Comparison of ENCODE assay signal across 9 mouse cellular contexts in the genomic region with DNA sequence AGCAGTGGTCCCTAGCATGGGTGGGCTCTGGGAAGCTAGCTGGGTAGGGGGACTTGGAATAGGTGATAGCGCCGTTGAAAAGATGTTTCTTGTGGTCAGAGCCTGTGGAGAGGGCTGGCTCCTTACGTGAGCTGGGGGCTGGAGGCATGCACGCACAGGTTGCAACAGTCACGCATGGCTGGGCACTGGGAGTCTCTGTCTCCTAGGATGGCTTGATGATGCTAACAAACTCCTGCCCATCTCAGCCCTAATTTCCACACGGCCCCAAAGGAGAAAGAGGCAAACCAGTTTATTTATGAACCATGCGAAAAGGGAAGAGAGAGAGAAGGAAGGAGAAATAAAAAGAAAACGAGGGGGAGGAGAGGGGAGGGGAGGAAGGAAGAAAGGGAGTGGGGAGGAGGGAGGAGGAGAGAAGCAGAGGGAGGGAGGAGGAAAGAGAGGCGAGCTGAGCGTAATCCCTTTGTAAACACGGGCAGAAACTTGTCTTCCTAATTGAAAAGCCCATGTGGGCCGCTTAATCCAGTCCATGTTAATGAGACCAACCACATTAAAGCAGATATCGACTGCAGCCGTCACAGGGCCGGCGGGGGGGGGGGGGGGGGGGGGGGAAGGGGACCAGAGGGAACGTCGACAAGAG. TPM values are rescaled to one million over a fixed set of nuclear protein-coding genes. Genes with fewer than 3 reads are reported as not detected.
DNase-seq lines count a peak whose midpoint lies in the region; ATAC-seq and TF ChIP-seq lines count a peak whose summit lies in the region.
"Had no signal": no experiment of that assay in that cellular context is flagged by ENCODE, and none has a peak within 500 bp of the region (broad histone marks: within the 10 kb centered on the region; RNA-seq: fewer than 3 reads in every experiment).

No protein-coding gene starts in this region.

- H3K27me3 ChIP-seq in lung, embryonic 14.5 days (ENCODE audit: insufficient read depth, low read length), result peaks cover 10% of the 10 kb centered on the region
- 0 out of 2 replicates have a peak, but pooled peaks cover 5% of the 10 kb centered on the region for H3K27me3 ChIP-seq in lung, postnatal 0 days (replicated peaks; ENCODE audit: insufficient read depth, low read length)
- no peaks in the 10 kb centered on the region for H3K27me3 ChIP-seq in forebrain, embryonic 13.5 days
- H3K27me3 ChIP-seq in limb, embryonic 14.5 days (ENCODE audit: control insufficient read depth, insufficient read depth, low read length), result peaks cover 25% of the 10 kb centered on the region
- no peaks in the 10 kb centered on the region for H3K27me3 ChIP-seq in stomach, postnatal 0 days (ENCODE audit: control insufficient read depth, insufficient read depth, low read length)
- H3K27me3 ChIP-seq in thymus, adult 2 months (ENCODE audit: control insufficient read depth, insufficient read depth, low read length), result no peaks in the 10 kb centered on the region

- no peaks in the 10 kb centered on the region for H3K9me3 ChIP-seq in lung, embryonic 14.5 days (ENCODE audit: low read depth, low read length)
- no peaks in the 10 kb centered on the region for H3K9me3 ChIP-seq in lung, postnatal 0 days (ENCODE audit: low read length)
- no peaks in the 10 kb centered on the region for H3K9me3 ChIP-seq in forebrain, embryonic 13.5 days (replicated peaks)
- no peaks in the 10 kb centered on the region for H3K9me3 ChIP-seq in limb, embryonic 14.5 days (ENCODE audit: control insufficient read depth, low read length)
- no peaks in the 10 kb centered on the region for H3K9me3 ChIP-seq in stomach, postnatal 0 days (ENCODE audit: control insufficient read depth, low read length)

- H3K27ac ChIP-seq in lung, embryonic 14.5 days (ENCODE audit: low read depth), result no peak overlapping the region
- H3K27ac ChIP-seq in lung, postnatal 0 days (ENCODE audit: low read length), result no peak overlapping the region
- peak overlapping the region; percentile 88 for H3K27ac ChIP-seq in forebrain, embryonic 13.5 days
- H3K27ac ChIP-seq in limb, embryonic 14.5 days (replicated peaks; ENCODE audit: low read depth, low read length), result no peak overlapping the region
- no peak overlapping the region for H3K27ac ChIP-seq in stomach, postnatal 0 days (replicated peaks)
- no peak overlapping the region for H3K27ac ChIP-seq in thymus, adult 2 months (ENCODE audit: control insufficient read depth, insufficient read depth, low read length)

- DNase-seq in lung, embryonic 14.5 days, result no peak
- DNase-seq in lung, postnatal 0 days (ENCODE audit: low spot score), result no peak
- no peak for DNase-seq in limb, embryonic 14.5 days (ENCODE audit: low spot score)
- DNase-seq in stomach, postnatal 0 days (ENCODE audit: low spot score), result no peak
- no peak for DNase-seq in cerebellum, postnatal 36 days
- DNase-seq in thymus, adult 2 months, result no peak
- no peak for DNase-seq in adrenal gland, postnatal 10 days
- DNase-seq: lung, postnatal 36 days had no signal

- 5% methylated on average over 15 of the region's 18 CpGs for WGBS in lung, embryonic 14.5 days
- 10% methylated on average over 15 of the region's 18 CpGs for WGBS in lung, postnatal 0 days
- WGBS in forebrain, embryonic 13.5 days, result 0% methylated on average over 12 of the region's 18 CpGs
- 4% methylated on average over 16 of the region's 18 CpGs for WGBS in limb, embryonic 14.5 days
- 5% methylated on average over 15 of the region's 18 CpGs for WGBS in stomach, postnatal 0 days
- 6% methylated on average over 18 of the region's 18 CpGs for WGBS in thymus, adult 2 months

- TF ChIP-seq EP300 in lung, postnatal 0 days (IDR thresholded peaks at IDR 0.05), result no peak
- no peak for TF ChIP-seq EP300 in stomach, postnatal 0 days (optimal IDR thresholded peaks at IDR 0.05)

- no peak for TF ChIP-seq POLR2A in limb, embryonic 14.5 days (IDR thresholded peaks at IDR 0.05; ENCODE audit: borderline replicate concordance, extremely low read depth, insufficient read depth, insufficient read length)
- no peak for TF ChIP-seq POLR2A in thymus, adult 2 months (IDR thresholded peaks at IDR 0.05; ENCODE audit: control insufficient read depth, extremely low read depth, insufficient read depth, low read length, poor library complexity)

- no peak overlapping the region for H3K4me3 ChIP-seq in lung, embryonic 14.5 days (ENCODE audit: low read depth, low read length)
- H3K4me3 ChIP-seq in lung, postnatal 0 days (ENCODE audit: low read depth, low read length), result no peak overlapping the region
- H3K4me3 ChIP-seq in forebrain, embryonic 13.5 days, result peak overlapping the region; percentile 0; the same call in 1 of the 2 replicates
- H3K4me3 ChIP-seq in limb, embryonic 14.5 days (replicated peaks; ENCODE audit: low read length), result peak overlapping the region; percentile 10; the same call in 1 of the 2 replicates
- no peak overlapping the region for H3K4me3 ChIP-seq in stomach, postnatal 0 days (ENCODE audit: low read depth, low read length)
- H3K4me3 ChIP-seq in thymus, adult 2 months (ENCODE audit: control insufficient read depth, insufficient read depth, low read length), result no peak overlapping the region

- H3K9ac ChIP-seq in lung, embryonic 14.5 days, result peak overlapping the region; percentile 18; the same call in 1 of the 2 replicates
- H3K9ac ChIP-seq in lung, postnatal 0 days (replicated peaks; ENCODE audit: low read depth), result no peak overlapping the region
- H3K9ac ChIP-seq in forebrain, embryonic 13.5 days, result peak overlapping the region; percentile 55
- 0 out of 2 replicates have a peak overlapping the region, but pooled peaks have one; percentile 18 for H3K9ac ChIP-seq in limb, embryonic 14.5 days (ENCODE audit: low read depth, low read length, severe bottlenecking)
- H3K9ac ChIP-seq in stomach, postnatal 0 days (ENCODE audit: low read length), result no peak overlapping the region; the same call in 1 of the 2 replicates

- no peaks in the 10 kb centered on the region for H3K36me3 ChIP-seq in lung, embryonic 14.5 days (ENCODE audit: insufficient read depth)
- H3K36me3 ChIP-seq in lung, postnatal 0 days (ENCODE audit: insufficient read depth, low read length), result no peaks in the 10 kb centered on the region
- no peaks in the 10 kb centered on the region for H3K36me3 ChIP-seq in forebrain, embryonic 13.5 days (ENCODE audit: poor library complexity, severe bottlenecking)
- H3K36me3 ChIP-seq in limb, embryonic 14.5 days (ENCODE audit: control insufficient read depth, insufficient read depth, low read length), result no peaks in the 10 kb centered on the region
- no peaks in the 10 kb centered on the region for H3K36me3 ChIP-seq in stomach, postnatal 0 days (ENCODE audit: control insufficient read depth, insufficient read depth, low read length)
- H3K36me3 ChIP-seq in thymus, adult 2 months (ENCODE audit: control insufficient read depth, insufficient read depth, low read length), result no peaks in the 10 kb centered on the region

- H3K4me1 ChIP-seq in lung, embryonic 14.5 days (ENCODE audit: insufficient read depth), result peaks cover 46% of the 10 kb centered on the region
- peaks cover 3% of the 10 kb centered on the region; the same call in 1 of the 2 replicates for H3K4me1 ChIP-seq in lung, postnatal 0 days (ENCODE audit: insufficient read depth, low read depth, low read length)
- H3K4me1 ChIP-seq in forebrain, embryonic 13.5 days, result peaks cover 85% of the 10 kb centered on the region
- H3K4me1 ChIP-seq in limb, embryonic 14.5 days (ENCODE audit: control insufficient read depth, insufficient read depth, low read length), result peaks cover 29% of the 10 kb centered on the region
- H3K4me1 ChIP-seq in stomach, postnatal 0 days (replicated peaks; ENCODE audit: control insufficient read depth, insufficient read depth), result peaks cover 12% of the 10 kb centered on the region; the same call in 1 of the 2 replicates
- H3K4me1 ChIP-seq in thymus, adult 2 months (replicated peaks; ENCODE audit: control insufficient read depth, insufficient read depth, low read length), result peaks cover 36% of the 10 kb centered on the region

- ATAC-seq in lung, embryonic 14.5 days (ENCODE audit: insufficient read depth), result no peak
- no peak for ATAC-seq in lung, postnatal 0 days
- peak; percentile 29; the same call in 1 of the 2 replicates for ATAC-seq in forebrain, embryonic 13.5 days
- ATAC-seq in limb, embryonic 14.5 days (ENCODE audit: low FRiP score, low read depth), result no peak
- no peak; the same call in 1 of the 2 replicates for ATAC-seq in stomach, postnatal 0 days (ENCODE audit: low FRiP score, low TSS enrichment)

- H3K4me2 ChIP-seq in lung, embryonic 14.5 days, result peak overlapping the region; percentile 43
- H3K4me2 ChIP-seq in lung, postnatal 0 days (replicated peaks; ENCODE audit: low read depth, low read length), result no peak overlapping the region
- peak overlapping the region; percentile 53 for H3K4me2 ChIP-seq in forebrain, embryonic 13.5 days
- peak overlapping the region; percentile 20 for H3K4me2 ChIP-seq in limb, embryonic 14.5 days (replicated peaks; ENCODE audit: low read depth, low read length, severe bottlenecking)
- peak overlapping the region; percentile 25 for H3K4me2 ChIP-seq in stomach, postnatal 0 days (replicated peaks; ENCODE audit: low read depth)

- no peak for TF ChIP-seq CTCF in lung, embryonic 14.5 days (IDR thresholded peaks at IDR 0.05; ENCODE audit: low read depth)
- no peak for TF ChIP-seq CTCF in lung, postnatal 0 days (IDR thresholded peaks at IDR 0.05)
- TF ChIP-seq CTCF in stomach, postnatal 0 days (IDR thresholded peaks at IDR 0.05; ENCODE audit: low read depth), result no peak
- TF ChIP-seq CTCF in thymus, adult 2 months (IDR thresholded peaks at IDR 0.05; ENCODE audit: borderline replicate concordance, control insufficient read depth, extremely low read depth, insufficient read depth, low read length, poor library complexity), result no peak

RNA-seq across cellular contexts. Expression of a gene that starts 33.1 kb away (rescaled TPM):
- polyA plus RNA-seq in lung, embryonic 14.5 days (2014; fragmentation: Nextera tagmentation; extraction: Ambion mirVana), result 0.83 and 2.6 TPM in 2 replicates
- polyA plus RNA-seq in lung, postnatal 0 days (2015; fragmentation: Nextera tagmentation; extraction: Ambion mirVana), result 3.7 and 5.5 TPM in 2 replicates
- 14.7 and 17.6 TPM in 2 replicates for polyA plus RNA-seq in forebrain, embryonic 13.5 days (2015; fragmentation: Nextera tagmentation; extraction: Ambion mirVana)
- 1.3 and 3.1 TPM in 2 replicates for polyA plus RNA-seq in limb, embryonic 14.5 days (2012; rRNA removed)
- 0.83 and 1.0 TPM in 2 replicates for polyA plus RNA-seq in limb, embryonic 14.5 days (2014; fragmentation: Nextera tagmentation; extraction: Ambion mirVana)
- 6.8 and 7.5 TPM in 2 replicates for polyA plus RNA-seq in stomach, postnatal 0 days (2015; fragmentation: Nextera tagmentation; extraction: Ambion mirVana)
- 9.6 and 11.1 TPM in 2 replicates for polyA plus RNA-seq in thymus, adult 2 months (2012; rRNA removed)
- 10 to 100 TPM; 22.1 to 28.1 TPM for total RNA-seq in adrenal gland, postnatal 10 days (2021)

Comparison
In these comparisons a context has a peak if more than half of its experiments do, and no peak if none do; other contexts are left out.
1. H3K9ac ChIP-seq: peak in lung, embryonic 14.5 days (single experiment), forebrain, embryonic 13.5 days (single experiment) and limb, embryonic 14.5 days (single experiment); none in lung, postnatal 0 days (single experiment) and stomach, postnatal 0 days (single experiment).
2. H3K4me3 ChIP-seq: peak in forebrain, embryonic 13.5 days (single experiment) and limb, embryonic 14.5 days (single experiment); none in lung, embryonic 14.5 days (single experiment), lung, postnatal 0 days (single experiment), stomach, postnatal 0 days (single experiment) and thymus, adult 2 months (single experiment).